8 mouse cellular contexts compared by ENCODE assay signal in genomic region chr13:54302351-54303070, GRCm38 (mm10).
A peak's percentile ranks its signal among the peaks of the same experiment; 100 is the strongest.
DNase-seq lines count a peak whose midpoint lies in the region; ATAC-seq and TF ChIP-seq lines count a peak whose summit lies in the region.

No protein-coding gene starts in this region.

- H3K9ac ChIP-seq in embryonic facial prominence, embryonic 15.5 days = peak overlapping the region; percentile 85
- H3K9ac ChIP-seq in midbrain, embryonic 12.5 days (replicated peaks) = peak overlapping the region; percentile 98

- TF ChIP-seq CTCF in gastrocnemius, adult 2 months (IDR thresholded peaks at IDR 0.05) = no peak; the same call in 1 of the 2 replicates

- H3K36me3 ChIP-seq in embryonic facial prominence, embryonic 15.5 days = no peaks in the 10 kb centered on the region
- no peaks in the 10 kb centered on the region for H3K36me3 ChIP-seq in hindbrain, embryonic 10.5 days
- no peaks in the 10 kb centered on the region for H3K36me3 ChIP-seq in midbrain, embryonic 12.5 days

- 1% methylated on average over 57 of the region's 58 CpGs for WGBS in embryonic facial prominence, embryonic 15.5 days
- WGBS in hindbrain, embryonic 10.5 days = under 1% methylated on average over 58 of the region's 58 CpGs
- WGBS in midbrain, embryonic 12.5 days = 3% methylated on average over 31 of the region's 58 CpGs

- intact Hi-C loops in gastrocnemius, adult 2 months (cut with DNase I) = no loop called here
- intact Hi-C loops in left cerebral cortex, postnatal 36 days (cut with DNase I) = loop anchor here (2.0 to 5.0 kb wide), 2 partner anchors 42 to 70 kb away; partner anchors contain the start of gene Cplx2

- no peaks in the 10 kb centered on the region for H3K9me3 ChIP-seq in embryonic facial prominence, embryonic 15.5 days (replicated peaks)
- no peaks in the 10 kb centered on the region for H3K9me3 ChIP-seq in hindbrain, embryonic 10.5 days
- no peaks in the 10 kb centered on the region for H3K9me3 ChIP-seq in midbrain, embryonic 12.5 days

- H3K4me2 ChIP-seq in embryonic facial prominence, embryonic 15.5 days (replicated peaks) = peak overlapping the region; percentile 90
- H3K4me2 ChIP-seq in midbrain, embryonic 12.5 days (replicated peaks) = peak overlapping the region; percentile 71

- DNase-seq in gastrocnemius, adult 2 months = peak; percentile 61
- no peak for DNase-seq in gastrocnemius, adult 8-10 months (ENCODE audit: low spot score in 2 of 2)
- DNase-seq in adrenal gland, postnatal 4 days (ENCODE audit: low spot score in 2 of 2) = peak; percentile 17 to 29
- DNase-seq in hindbrain, embryonic 10.5 days (ENCODE audit: low spot score) = peak; percentile 70
- peak; percentile 55 to 72 for DNase-seq in left cerebral cortex, postnatal 36 days (ENCODE audit: low spot score in 2 of 2)
- peak; percentile 22 to 70 for DNase-seq in spleen, postnatal 4 days (ENCODE audit: low spot score in 2 of 2)

- H3K4me3 ChIP-seq in gastrocnemius, adult 2 months = peak overlapping the region; percentile 88
- H3K4me3 ChIP-seq in embryonic facial prominence, embryonic 15.5 days (replicated peaks) = peak overlapping the region; percentile 64
- H3K4me3 ChIP-seq in hindbrain, embryonic 10.5 days = peak overlapping the region; percentile 87
- H3K4me3 ChIP-seq in midbrain, embryonic 12.5 days = peak overlapping the region; percentile 76

- peaks cover 29% of the 10 kb centered on the region for H3K4me1 ChIP-seq in embryonic facial prominence, embryonic 15.5 days
- peaks cover 34% of the 10 kb centered on the region for H3K4me1 ChIP-seq in hindbrain, embryonic 10.5 days (replicated peaks)
- H3K4me1 ChIP-seq in midbrain, embryonic 12.5 days = peaks cover 18% of the 10 kb centered on the region

- ATAC-seq in embryonic facial prominence, embryonic 15.5 days (ENCODE audit: insufficient number of reproducible peaks, low FRiP score, low TSS enrichment, low read depth) = peak; percentile 52
- ATAC-seq in midbrain, embryonic 12.5 days (ENCODE audit: low FRiP score, low read depth) = peak; percentile 47

- no peaks in the 10 kb centered on the region for H3K27me3 ChIP-seq in embryonic facial prominence, embryonic 15.5 days
- H3K27me3 ChIP-seq in hindbrain, embryonic 10.5 days (ENCODE audit: insufficient read depth, poor library complexity, severe bottlenecking) = 0 out of 2 replicates have a peak, but pooled peaks cover 10% of the 10 kb centered on the region
- H3K27me3 ChIP-seq in midbrain, embryonic 12.5 days = peaks cover 11% of the 10 kb centered on the region; the same call in 1 of the 2 replicates

- H3K27ac ChIP-seq in gastrocnemius, adult 2 months = peak overlapping the region; percentile 89
- H3K27ac ChIP-seq in embryonic facial prominence, embryonic 15.5 days (replicated peaks) = peak overlapping the region; percentile 97
- H3K27ac ChIP-seq in hindbrain, embryonic 10.5 days = peak overlapping the region; percentile 100
- peak overlapping the region; percentile 100 for H3K27ac ChIP-seq in midbrain, embryonic 12.5 days (replicated peaks)

Comparison
In these comparisons a context has a peak if more than half of its experiments do, and no peak if none do; other contexts are left out.
1. DNase-seq: peak in gastrocnemius, adult 2 months (single experiment), adrenal gland, postnatal 4 days (2 of 2), hindbrain, embryonic 10.5 days (single experiment), left cerebral cortex, postnatal 36 days (2 of 2) and spleen, postnatal 4 days (2 of 2); none in gastrocnemius, adult 8-10 months (0 of 2).
2. Peak in every context shown above with its lines, with median percentiles within 50 percentile points of each other: H3K27ac ChIP-seq and H3K4me3 ChIP-seq.